Mouse (Mus musculus) ES-E14 (cell line): Measurements from ENCODE around the gene Gm20498. TPM values are rescaled to one million over a fixed set of nuclear protein-coding genes. Genes with fewer than 3 reads are reported as not detected.
A peak's percentile ranks its signal among the peaks of the same experiment; 100 is the strongest.
"Not testable (repeated sequence)": the region's sequence is repeated elsewhere in the genome, so short reads cannot be mapped to it uniquely, and the experiment has no call there.

Experiments
- DNase-seq: peaks from one replicate; pipeline ENCODE4 v3.0.0-alpha.2; 2013; ENCODE audit warnings: low read depth, low spot score
- H3K27ac ChIP-seq: 2 replicates; pipeline ENCODE4 v1.5.1; 2012; ENCODE audit warnings: low read depth, mild to moderate bottlenecking, low read length, moderate library complexity, mixed read lengths; ENCODE audit not compliant: poor library complexity, insufficient read depth, severe bottlenecking
- H3K36me3 ChIP-seq: 2 replicates; pipeline ENCODE4 v1.6.1; 2012; ENCODE audit warnings: mild to moderate bottlenecking, low read length, moderate library complexity, mixed read lengths; ENCODE audit not compliant: control insufficient read depth, poor library complexity, insufficient read depth, severe bottlenecking
- H3K4me1 ChIP-seq, 2 experiments: fragments of 150-350 bp in 1 of 2; sonication (generic) in 1 of 2; 2 replicates each; pipeline ENCODE4 v1.6.1; 2012; ENCODE audit warnings: low read length in 2 of 2, mild to moderate bottlenecking in 1 of 2, mixed read lengths in 1 of 2; ENCODE audit not compliant: control insufficient read depth in 2 of 2, insufficient read depth in 2 of 2, poor library complexity in 1 of 2
- H3K4me3 ChIP-seq, 2 experiments: fragments of 150-350 bp in 1 of 2; sonication (generic) in 1 of 2; 2 replicates each; pipeline ENCODE4 v1.5.1; 2012; ENCODE audit warnings: low read length in 2 of 2, low read depth in 1 of 2, mild to moderate bottlenecking in 1 of 2, mixed read lengths in 1 of 2; ENCODE audit not compliant: insufficient read depth in 1 of 2, poor library complexity in 1 of 2, severe bottlenecking in 1 of 2
- H3K9ac ChIP-seq: 2 replicates; pipeline ENCODE4 v1.6.1; 2012; ENCODE audit warnings: low read depth, mild to moderate bottlenecking, low read length, mixed read lengths; ENCODE audit not compliant: poor library complexity, insufficient read depth, severe bottlenecking
- H3K9me3 ChIP-seq: fragments of 150-350 bp; sonication (generic); 2 replicates; pipeline ENCODE4 v1.6.1; 2012; ENCODE audit warnings: low read depth, mild to moderate bottlenecking, low read length; ENCODE audit not compliant: control insufficient read depth, insufficient read depth
- CHD2 ChIP-seq: IDR thresholded peaks from 2 replicates; pipeline ENCODE4 v1.6.1; 2014; ENCODE audit warnings: mild to moderate bottlenecking, low read depth, low read length, inconsistent platforms
- HCFC1 ChIP-seq: IDR thresholded peaks from 2 replicates; pipeline ENCODE4 v1.6.1; 2012; ENCODE audit warnings: low read length, inconsistent platforms, borderline replicate concordance; ENCODE audit not compliant: insufficient read depth
- MAFK ChIP-seq: IDR thresholded peaks from 2 replicates; pipeline ENCODE4 v1.6.1; 2014; ENCODE audit warnings: mild to moderate bottlenecking, low read depth, low read length, inconsistent platforms; ENCODE audit not compliant: insufficient read depth
- ZC3H11A ChIP-seq: IDR thresholded peaks from 2 replicates; pipeline ENCODE4 v1.6.1; 2012; ENCODE audit warnings: low read depth, mild to moderate bottlenecking, inconsistent platforms, low read length, borderline replicate concordance
- ZNF384 ChIP-seq: IDR thresholded peaks from 2 replicates; pipeline ENCODE4 v1.6.1; 2012; ENCODE audit warnings: low read depth, low read length, inconsistent platforms
- in situ Hi-C, 2 experiments: fragments of 600-800 bp; cut with MboI; formaldehyde crosslinking; loops; one replicate each; pipeline ENCODE4 v1.15.1; 2025; ENCODE audit warnings: low sequenced_read_pairs in 2 of 2, inconsistent platforms in 1 of 2; ENCODE audit not compliant: unreplicated experiment in 2 of 2
- total RNA-seq: library from RNA; depleted of rRNA; stranded (reverse); fragments of 300-350 nt; gene quantifications from 2 replicates; pipeline ENCODE4 v1.2.3, GENCODE M21; 2012

Gm20498 gene
- total RNA-seq, 1 experiment: 39.0 TPM

DNA sequence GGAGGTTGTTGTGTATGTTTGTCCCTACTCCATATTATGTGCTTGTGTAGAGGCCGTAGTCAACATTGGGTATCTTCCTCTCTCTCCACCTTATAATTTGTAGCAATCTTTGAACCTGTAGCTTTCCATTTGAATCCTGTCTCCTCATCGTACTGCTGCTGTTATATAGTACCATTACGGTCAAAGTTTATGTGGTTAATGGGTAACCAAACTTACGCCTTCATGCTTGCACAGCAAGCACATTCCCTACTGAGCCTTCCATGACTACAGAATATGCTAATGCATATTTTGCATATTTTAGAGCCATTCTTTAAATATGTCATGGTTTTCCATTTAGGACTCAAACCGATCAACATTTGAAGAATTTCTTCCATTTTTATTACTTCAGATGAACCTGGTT, 42.2 kb downstream of the Gm20498 start:
- H3K9me3 ChIP-seq: no peaks in the 10 kb centered on the region
- no peaks in the 10 kb centered on the region for H3K4me1 ChIP-seq
- no peak overlapping the region for H3K4me3 ChIP-seq
- no peak overlapping the region for H3K9ac ChIP-seq
- TF ChIP-seq ZNF384 (no peak), MAFK (no peak), CHD2 (no peak), ZC3H11A (no peak), HCFC1 (no peak)
- H3K36me3 ChIP-seq: no peaks in the 10 kb centered on the region; the same call in 1 of the 2 replicates
- H3K27ac ChIP-seq: no peak overlapping the region
- in situ Hi-C loops: no loop called here
- no peak for DNase-seq

DNA sequence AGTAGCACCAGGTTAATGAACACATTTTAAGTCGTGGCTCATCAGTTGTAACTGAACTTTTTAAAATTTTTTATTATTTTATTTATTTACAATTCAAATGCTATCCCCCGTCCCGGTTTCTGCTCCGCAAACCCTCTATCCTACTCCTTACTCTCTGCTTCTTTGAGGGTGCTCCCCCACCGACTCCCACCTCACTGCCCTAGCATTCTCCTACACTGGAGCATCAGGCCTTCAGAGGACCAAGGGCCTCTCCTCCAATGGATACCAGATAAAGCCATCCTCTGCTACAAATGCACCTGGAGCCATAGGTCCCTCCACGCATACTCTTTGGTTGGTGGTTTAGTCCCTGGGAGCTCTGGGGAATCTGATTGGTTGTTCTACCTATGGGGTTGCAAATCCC, 47.4 kb downstream of the Gm20498 start:
- Histone ChIP-seq H3K9ac (peak overlapping the region; percentile 89; the same call in 1 of the 2 replicates), H3K4me1 (no peaks in the 10 kb centered on the region), H3K9me3 (no peaks in the 10 kb centered on the region), H3K27ac (no peak overlapping the region), H3K36me3 (no peaks in the 10 kb centered on the region), H3K4me3 (peak overlapping the region; percentile 78 to 95)
- TF ChIP-seq ZC3H11A: no peak
- no peak for TF ChIP-seq MAFK
- no peak for TF ChIP-seq CHD2
- TF ChIP-seq HCFC1: no peak
- TF ChIP-seq ZNF384: no peak
- DNase-seq: no peak
- in situ Hi-C loops: no loop called here

- peak within 1 kb of the TSS; percentile 80 for H3K27ac ChIP-seq
- in situ Hi-C loops: no loop called here
- peak; percentile 71 for DNase-seq
- no peaks in the 10 kb centered on the region for H3K9me3 ChIP-seq
- TF ChIP-seq CHD2: no peak
- peak; percentile 71; the same call in 1 of the 2 replicates for TF ChIP-seq HCFC1
- peak; percentile 76 for TF ChIP-seq MAFK
- peak within 1 kb of the TSS; percentile 89 for H3K9ac ChIP-seq
- H3K4me1 ChIP-seq: no peaks in the 10 kb centered on the region
- no peaks in the 10 kb centered on the region for H3K36me3 ChIP-seq
- H3K4me3 ChIP-seq: peak within 1 kb of the TSS; percentile 78 to 95
Observed at GRCm38 (mm10) chr12:81484727-81485191, 47.9 kb downstream of the Gm20498 start, which contains the start of gene Cox16. Gene Cox16, minus strand, starts transcription at chr12:81485127.

GRCm38 (mm10) chr12:81484212-81484611, 48.5 kb downstream of the Gm20498 start:
- H3K4me1 ChIP-seq: no peaks in the 10 kb centered on the region
- peak overlapping the region; percentile 78 to 95 for H3K4me3 ChIP-seq
- DNase-seq: no peak
- H3K27ac ChIP-seq: no peak overlapping the region; the same call in 1 of the 2 replicates
- no peaks in the 10 kb centered on the region for H3K9me3 ChIP-seq
- in situ Hi-C loops: no loop called here
- no peaks in the 10 kb centered on the region for H3K36me3 ChIP-seq
- peak overlapping the region; percentile 89; the same call in 1 of the 2 replicates for H3K9ac ChIP-seq
- TF ChIP-seq ZC3H11A (no peak), CHD2 (no peak), MAFK (no peak), HCFC1 (no peak), ZNF384 (no peak)

DNA sequence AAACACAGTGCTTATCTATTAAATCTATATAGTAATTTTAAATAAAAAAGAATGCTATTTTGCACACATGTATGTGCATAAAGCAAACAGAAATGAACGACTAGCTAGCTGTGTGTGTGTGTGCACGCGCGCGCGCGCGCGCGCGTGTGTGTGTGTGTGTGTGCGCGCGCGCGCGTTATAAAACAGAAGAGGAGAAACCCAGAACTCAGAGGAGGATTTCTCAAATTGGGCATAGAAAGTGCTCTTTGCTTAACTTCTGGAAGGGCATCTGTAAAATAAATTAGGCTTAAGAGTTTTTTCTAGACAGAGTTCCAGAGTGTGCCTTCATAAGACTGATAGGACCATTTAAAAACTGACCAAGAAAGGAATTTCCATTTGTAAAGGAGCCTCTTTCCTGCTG, 49.0 kb downstream of the Gm20498 start:
- no peak for TF ChIP-seq HCFC1
- TF ChIP-seq ZNF384: no peak
- no peak for TF ChIP-seq CHD2
- TF ChIP-seq ZC3H11A: no peak
- no peak for TF ChIP-seq MAFK
- Histone ChIP-seq H3K36me3 (no peaks in the 10 kb centered on the region), H3K27ac (no peak overlapping the region), H3K9ac (peak overlapping the region; percentile 38; the same call in 1 of the 2 replicates), H3K9me3 (no peaks in the 10 kb centered on the region), H3K4me3 (peak overlapping the region; percentile 12 to 95; a peak in 3 of 4 replicates), H3K4me1 (no peaks in the 10 kb centered on the region)
- in situ Hi-C loops: no loop called here
- DNase-seq: peak; percentile 19

DNA sequence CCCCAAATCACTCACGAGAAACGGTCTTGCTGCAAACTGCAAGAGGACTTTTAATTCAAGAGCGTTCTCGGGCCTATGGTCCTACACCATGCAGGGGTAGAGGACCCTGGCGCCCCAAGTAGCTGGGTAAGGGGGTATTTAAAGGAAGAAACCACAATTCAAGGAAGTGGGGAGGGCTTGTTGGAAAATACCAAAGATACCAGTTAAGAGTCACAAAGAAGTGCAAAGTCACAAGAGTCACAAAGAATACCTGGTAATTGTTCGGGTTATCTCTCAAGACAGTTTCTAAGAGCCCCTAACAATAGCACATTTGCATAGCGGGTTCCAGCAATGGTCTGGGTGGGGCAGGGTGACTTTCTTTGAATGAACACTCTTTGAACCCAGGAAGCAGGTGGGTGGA, 73.7 kb downstream of the Gm20498 start:
- H3K9ac ChIP-seq, H3K36me3 ChIP-seq, H3K9me3 ChIP-seq, DNase-seq, H3K4me1 ChIP-seq, H3K4me3 ChIP-seq, in situ Hi-C loops: not testable (repeated sequence)
- peak overlapping the region; percentile 84 for H3K27ac ChIP-seq

DNA sequence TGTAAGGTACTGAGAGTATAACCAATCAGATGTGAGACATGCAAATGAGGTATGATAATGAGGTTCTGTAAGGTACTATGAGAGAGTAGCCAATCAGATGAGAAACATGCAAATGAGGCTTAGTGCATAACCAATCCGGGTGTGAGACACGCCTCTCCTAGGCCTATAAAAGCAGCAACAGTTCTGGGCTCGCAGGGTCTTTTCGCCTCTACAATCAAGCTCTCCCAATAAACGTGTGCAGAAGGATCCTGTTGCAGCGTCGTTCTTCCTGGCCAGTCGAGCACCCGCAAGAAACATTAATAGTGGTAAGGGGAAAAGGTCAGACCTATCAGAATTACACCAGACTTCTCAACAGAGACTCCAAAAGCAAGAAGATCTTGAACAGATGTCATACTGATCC, 93.7 kb downstream of the Gm20498 start:
- H3K27ac ChIP-seq, H3K9me3 ChIP-seq, DNase-seq, H3K4me1 ChIP-seq, H3K9ac ChIP-seq, H3K36me3 ChIP-seq, in situ Hi-C loops, H3K4me3 ChIP-seq: not testable (repeated sequence)
